Mouse (Mus musculus) heart, adult 11 months (tissue): ENCODE data around the gene Fhit.

Experiments used
- DNase-seq: peaks from one replicate; pipeline ENCODE4 v3.0.0; 2022

Fhit gene

DNA sequence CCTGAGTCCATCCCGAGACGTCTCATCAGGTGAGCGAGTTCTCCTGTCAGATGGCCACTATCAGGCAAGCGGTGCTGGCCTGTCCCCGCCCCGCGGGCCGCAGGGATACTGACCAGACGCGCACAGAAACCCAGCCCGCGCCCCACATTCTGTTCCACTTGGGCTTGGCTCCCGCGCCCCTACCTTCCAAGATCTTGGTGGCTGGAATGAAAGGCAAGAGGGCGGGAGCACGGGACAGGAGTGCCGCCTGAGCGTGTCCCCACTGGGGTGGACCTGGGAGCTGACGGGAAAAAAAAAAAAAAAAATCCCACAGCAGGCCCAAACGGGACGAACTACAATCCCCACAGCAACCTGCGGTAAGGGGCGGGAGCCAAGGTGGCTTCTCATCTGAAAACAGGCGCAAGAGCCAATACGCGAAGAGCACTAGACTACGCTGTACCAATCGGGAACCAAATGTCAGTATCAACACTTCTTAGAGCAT is at the start of gene Fhit:
Gene Fhit, minus strand, starts transcription at position 285 of the 481 bp plus-strand sequence.
- DNase-seq, result peak; percentile 100

DNA sequence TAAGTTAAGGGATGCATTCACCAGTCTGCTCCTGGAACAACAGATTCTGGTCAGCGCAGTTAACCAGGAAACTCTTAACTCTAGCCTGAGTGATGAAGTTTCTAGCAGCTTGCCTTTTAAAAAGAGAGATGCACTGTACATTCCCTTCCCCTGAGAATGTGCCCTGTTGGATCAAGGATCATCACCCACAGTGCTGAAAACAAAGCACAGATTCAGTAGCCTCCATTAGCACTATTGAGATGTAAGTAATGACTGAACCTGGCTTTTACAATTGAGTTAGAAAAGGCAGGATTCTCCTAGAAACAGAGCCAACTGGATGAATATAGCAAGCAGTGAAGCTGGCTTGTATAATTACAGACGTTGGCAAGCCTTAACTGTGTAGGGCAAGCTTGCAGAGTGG is 45.0 kb upstream of the Fhit start:
- no peak for DNase-seq

DNA sequence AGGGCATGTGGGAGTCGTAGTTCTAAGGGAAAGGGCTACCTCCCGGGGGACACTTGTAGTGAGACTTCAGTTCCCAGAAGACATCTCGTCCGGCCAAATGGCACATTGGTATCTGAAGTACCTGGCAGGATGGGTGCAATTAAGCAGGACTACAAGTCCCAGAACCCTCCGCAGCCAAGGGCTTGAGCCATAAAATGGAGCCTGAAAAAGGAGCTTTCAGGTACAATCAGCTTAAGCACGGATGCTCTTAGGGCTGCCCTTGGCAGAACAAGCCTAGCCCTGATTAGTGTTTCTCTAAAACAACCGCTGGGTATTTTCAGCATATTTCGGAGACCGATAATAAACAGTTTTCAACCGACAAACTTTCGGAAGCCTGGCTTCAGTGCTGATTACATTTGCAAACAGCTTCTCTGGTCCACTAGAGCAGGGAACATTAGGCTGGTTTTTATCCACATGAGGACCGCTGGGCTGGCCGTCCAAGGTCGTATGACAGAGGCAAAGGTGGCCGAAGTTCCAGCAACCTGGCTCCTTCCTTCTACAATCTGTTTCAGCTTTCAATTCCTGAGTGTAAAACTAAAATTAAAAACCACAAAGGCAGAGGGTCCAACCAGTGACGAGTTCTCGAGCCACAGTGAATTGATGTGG is 907 bp downstream of the Fhit start:
- DNase-seq, result peak; percentile 98

DNA sequence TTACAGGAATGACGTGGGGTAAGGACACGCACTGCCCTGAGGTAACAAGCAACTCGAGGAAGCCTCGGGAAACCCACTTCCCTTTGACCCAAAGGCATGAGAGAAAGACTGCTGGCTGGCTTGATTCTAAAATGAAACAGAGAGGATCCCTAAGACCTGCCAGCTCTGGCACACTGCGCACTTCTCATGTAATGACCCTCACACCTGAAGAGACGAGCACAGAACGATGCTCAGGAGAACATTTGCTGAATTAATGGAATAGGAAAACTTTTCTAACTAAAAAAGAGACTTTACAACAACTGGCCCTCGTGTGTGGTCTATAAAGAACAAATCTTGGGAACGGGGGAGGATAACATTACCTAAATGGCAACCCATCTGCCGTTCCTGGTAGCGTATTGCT is 2.2 kb downstream of the Fhit start:
- DNase-seq, result no peak

DNA sequence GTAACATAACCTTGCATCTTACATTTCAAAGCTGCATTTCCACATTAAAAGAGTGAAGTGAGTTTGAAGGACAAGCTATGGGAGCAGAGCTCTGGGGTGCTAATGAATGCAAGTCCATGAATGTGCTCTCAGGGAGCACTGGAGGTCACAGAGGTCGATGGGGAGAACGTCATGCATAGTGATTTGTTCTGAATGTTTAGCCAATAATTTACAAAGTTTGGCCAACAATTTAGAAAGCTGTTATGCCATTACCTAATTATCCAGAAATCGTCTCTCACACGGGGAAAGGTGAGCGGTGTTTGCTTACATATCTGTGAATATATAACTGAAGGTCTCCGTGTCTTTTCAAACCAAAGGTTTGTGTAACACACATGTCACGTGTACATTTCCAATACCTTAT is 2.8 kb downstream of the Fhit start:
- DNase-seq, result no peak

DNA sequence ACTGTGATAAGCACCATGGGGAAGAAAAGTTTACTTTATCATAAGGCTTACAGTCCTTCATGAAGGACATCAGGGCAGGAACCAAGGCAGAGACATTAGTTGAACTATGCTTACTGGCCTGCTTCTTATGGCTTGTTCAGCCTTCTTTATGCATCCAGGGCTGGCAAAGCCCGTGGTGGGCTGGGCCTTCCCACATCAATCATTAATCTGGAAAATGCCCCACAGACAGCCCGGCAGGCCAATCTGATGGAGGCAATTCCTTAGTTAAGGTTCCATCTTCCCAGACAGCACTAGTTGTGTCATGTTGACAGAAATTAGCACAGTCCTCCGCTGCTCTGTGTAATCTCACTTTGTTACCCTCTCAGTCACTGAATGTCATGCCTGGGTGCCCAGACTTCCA is 4.1 kb downstream of the Fhit start:
- DNase-seq, result no peak

DNA sequence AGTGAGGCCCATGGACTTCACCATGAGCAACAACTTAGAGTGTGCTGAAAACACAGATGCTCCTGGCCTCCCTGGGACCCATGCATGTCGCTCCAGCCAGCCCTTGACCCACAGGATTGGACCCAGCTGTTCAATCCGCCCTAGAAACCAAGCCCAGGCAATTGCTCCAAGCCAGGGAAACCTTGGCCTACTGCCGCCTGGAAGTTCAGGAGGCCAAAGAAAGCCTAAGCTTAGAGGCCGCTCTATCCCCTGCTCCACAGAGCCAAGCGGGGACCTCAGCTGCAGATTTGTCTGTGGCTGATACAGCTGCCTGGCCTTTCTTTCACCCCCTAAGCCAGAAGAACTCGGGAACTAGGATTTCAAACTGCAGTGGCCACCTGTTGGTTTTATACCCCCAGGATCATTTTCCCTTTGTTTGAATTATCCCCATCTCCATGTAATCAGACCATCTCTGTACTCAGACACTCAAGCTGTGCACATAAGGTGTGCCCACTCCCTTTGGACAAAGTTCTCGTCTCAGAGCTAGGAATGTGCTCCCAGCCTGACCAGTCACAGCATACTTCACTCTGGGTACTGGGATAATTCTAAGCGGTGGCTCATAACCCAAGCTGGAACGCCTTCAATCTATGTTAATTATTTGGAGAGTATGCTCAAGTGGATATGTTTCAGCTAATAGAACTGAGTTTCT is 10.1 kb downstream of the Fhit start:
- peak; percentile 99 for DNase-seq

DNA sequence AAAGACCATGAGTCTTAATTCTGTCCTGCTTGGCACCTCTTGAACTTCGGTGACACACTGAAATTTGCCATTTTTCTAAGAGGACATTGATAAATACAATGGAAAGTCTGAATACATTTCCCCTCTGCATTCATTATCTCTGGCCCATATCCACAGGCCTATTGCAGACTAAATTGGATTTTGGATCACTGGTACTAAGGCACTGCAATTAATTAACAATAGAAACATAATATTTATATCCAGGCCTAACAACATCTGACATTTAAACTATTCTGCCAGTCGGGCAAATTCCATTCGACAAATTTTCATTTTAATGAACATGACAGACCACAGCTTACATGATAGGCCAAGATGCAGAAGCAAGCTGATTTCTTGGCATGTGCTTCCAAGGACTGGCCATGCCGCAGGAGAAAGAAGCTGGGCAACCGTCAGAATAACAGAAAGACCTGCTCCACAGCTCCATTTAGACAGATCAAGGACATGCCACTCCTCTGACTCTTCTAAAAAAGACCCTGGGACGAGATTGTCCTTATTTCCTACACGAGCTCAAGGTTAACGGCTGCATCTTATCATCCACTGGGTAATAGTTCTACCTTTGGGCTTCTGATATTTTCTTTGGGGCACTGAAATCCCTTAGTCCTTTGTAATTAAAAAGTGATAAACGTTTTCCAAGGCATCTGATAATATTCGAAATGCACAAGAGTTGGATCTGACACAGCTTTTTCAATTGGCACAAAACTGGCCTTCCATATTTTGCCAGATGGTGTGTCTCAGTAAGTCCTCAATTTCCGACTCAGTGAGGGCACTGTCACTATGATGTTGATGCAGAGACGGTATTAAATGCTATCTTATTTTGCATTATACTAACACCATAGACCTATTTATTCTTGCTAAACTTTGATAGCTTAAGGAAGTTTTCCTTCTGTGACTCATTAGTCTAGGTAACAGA is 27.8 kb downstream of the Fhit start:
- no peak for DNase-seq

DNA sequence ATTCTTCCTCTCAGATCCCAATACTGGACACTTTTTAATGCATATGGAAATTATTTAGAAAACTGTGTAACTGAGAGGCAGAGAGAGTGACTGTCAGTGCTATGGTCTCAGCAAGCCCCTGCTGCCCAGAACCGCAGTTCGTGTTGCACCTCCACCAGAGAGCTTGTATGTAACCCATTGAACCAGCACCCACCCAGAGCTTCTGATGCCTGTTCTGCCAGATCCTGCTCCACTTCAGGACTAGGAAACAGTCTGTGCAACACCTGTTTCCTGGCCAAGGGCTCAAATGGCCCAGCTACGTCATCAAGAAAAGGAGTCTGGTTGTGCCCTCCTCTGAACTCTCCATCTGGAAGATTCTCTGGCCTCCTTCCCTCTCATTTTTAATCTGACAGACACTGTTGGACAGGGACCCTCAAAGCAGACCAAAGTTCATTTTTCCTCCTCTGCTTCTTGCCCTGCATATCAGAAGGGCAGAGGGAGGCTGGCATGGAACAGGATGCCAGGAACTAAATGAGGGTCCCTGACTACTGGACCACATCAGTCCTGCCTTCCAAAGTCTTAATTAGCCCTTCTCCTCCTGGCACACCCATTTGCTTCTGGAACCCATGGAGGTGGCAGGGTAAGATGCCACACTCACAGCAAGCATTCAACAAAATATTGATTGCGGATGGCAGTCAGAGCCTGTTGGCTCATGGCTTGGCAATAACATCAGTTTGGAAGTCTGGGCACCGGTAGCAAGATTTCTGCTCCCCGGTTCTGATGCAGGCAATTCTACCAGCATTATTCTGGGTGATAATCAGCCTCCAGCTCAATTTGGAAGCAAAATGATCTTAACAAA is 29.0 kb downstream of the Fhit start:
- no peak for DNase-seq

DNA sequence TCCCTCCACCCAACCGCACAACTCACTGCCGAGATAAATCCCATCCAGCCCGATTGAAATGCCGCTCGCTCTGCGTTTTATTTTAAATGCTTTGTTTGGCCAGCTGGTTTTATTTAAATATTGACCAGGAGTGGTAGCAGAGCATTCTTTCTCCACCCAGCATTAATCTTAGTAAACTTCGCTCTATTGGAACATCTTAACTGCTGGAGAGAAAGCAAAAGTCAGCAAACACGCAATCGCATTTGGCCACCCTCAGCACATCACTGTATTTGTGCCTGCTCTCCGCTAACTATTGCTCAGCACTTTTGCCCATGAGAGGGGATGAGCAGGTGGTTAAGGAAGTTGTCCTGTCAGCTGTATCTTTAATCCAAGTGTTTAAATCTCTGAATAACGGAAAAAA is 36.7 kb downstream of the Fhit start:
- no peak for DNase-seq

DNA sequence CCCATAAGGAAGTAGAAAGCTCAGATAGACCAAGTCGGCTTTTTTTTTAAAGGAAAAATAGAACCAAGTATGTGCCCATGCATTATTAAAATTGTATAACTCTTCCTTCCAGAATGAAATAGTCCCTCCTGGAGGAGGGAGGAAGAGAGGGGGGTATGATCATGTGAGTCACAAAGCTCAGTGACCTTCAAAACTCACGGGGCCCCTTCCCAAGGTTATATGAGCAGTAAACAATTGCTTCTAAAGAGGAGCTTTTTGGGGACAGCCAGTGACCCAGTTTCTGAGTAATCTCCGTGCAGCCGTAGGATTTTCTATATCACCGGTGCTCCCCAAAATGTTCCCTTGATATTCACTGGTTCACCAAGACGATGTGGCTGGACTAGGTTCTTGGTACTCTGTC is 42.8 kb downstream of the Fhit start:
- no peak for DNase-seq

DNA sequence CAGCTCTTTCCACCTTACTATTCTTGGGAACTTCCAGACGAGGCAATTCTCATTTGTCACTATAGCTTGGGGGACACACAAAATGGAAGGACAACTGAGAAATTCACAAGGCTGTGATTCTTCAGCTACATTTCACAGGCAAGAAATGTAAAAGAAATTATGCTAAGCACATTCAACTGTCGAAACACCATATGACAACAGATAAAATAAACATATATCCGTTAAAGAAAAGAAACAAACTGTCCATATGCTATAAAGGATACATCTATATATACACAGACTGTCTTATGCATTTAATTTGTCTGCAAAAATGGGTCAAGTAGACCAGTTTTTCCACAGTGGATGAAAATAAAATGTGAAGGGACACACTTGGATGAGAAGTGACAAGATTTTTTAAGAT is 76.2 kb downstream of the Fhit start:
- no peak for DNase-seq

DNA sequence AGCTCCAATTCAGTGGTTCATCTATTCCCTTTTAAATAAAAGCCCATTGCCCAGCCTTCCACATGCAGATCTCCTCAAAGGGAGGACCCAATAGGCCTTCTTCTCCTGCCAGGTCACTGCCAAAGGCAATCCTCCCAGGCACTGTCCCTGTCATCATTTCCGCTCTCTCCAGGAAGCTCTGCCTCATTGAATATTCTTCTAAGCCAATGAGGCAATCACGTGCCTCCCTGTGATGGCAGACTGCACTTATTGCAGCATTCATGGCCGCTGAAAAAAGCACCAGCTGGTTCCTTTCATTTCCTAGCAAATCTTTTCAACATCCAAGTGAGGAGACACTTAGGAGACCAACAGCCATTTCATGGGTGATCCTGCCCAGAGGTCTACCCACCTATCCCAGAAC is 77.9 kb downstream of the Fhit start:
- DNase-seq, result peak; percentile 88

DNA sequence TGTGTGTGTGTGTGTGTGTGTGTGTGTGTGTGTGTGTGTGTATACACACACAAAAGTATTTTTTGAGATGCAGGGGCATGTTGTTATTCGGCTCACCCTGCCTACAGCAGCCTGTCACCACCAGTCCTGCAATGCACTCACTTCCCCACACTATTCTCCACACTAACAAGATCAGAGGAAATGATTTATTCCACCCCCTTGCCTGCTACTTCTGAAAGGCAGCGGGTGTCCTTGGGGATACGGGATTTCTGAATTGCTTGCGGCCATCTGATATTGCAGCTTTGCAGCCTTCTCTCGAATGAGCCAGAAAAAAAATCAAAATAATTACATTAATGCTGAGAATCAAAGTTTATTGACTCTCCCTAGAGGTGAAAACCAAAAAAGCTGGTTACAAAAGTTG is 78.4 kb downstream of the Fhit start:
- no peak for DNase-seq

DNA sequence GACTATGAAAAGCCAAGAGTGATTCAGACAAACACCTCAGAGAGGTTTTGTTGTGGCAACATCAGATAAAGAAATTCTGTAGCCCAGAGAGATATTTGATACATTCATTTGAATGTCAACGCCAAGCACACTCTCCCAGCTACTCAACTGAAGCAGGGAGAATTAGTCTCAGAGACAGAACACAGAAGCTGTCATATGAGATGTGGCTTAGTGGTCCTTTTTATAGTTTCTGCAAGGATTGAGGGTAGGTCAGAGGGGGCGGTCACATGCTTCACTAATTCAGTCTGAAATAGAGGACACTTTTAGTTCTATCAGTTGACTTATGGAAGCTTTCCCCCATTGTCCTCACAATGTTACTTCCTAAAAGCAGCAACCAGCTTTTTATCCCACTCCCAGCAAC is 98.2 kb downstream of the Fhit start:
- DNase-seq, result no peak

DNA sequence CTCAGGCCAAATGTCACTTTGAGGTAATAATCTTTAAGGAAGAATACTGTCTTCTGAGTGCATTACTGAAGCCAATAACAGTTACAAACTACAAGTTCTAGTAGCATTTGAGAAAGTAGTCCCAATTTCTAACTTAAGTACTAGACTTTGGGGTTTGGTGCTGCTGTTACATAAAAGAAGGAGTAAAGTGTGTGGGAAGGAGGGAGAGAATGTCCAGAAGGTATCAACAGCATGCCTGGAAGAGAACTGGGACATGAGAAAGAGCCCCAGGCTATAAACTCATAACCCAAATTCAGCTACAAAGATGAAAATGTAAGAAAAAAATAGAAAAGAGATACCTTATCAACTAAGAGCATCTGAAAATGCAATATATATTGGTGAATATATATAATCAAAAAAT is 101.6 kb downstream of the Fhit start:
- DNase-seq, result no peak

DNA sequence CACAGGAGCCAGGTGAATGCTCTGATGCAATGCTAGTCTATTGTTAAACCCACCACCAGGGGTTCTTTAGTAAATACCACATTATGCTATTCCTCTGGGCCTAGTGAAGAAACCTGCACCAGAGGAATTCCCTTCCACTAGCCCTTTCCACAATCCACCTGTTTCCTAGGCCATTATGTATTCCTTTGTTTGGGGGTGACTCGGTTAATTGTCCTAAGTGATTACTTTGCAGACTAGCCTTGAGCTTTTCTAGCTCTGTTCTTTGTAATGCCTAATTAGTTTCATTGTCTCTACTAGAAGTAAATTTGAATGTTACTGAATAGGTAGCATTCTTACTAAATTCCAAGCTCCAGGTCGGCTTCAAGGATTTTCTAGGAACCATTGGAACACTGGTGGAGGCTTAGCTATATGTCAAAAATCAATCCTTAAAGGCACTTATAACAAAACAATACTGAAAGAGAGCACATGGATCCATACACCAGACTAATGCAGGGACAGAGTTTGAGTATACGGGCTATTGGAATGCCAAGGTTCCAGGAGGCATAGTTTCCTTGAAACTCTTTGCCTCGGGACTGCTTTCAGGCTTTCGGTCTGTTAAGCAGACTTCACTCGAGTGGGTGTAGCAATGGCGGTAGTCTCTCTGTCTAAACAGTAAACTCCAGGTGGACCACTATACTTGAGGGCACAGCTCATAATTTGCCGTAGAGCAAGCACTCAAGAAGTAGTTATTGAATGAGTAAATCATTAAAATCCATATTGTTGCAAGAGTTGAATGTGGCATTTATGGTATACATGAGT is 122.1 kb downstream of the Fhit start:
- peak; percentile 4 for DNase-seq

DNA sequence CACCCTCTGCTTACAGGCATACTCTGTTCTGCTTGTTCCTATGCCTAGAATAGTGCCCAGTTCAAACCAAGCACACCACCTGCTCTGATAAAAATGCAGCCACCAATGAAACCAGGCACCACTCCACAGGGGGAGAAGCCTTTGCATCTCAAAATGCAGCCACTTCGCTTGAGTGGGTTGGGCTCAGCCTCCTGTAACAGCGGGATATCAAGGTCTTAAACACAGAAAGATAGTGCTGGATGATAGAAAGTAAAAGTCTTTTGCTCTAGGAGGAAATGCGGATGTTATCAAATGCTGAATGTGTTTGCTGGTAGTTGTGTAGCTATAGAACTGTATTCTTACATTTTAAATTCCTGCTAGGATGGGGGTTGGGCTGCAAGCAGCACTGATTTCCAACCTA is 140.4 kb downstream of the Fhit start:
- DNase-seq, result peak; percentile 27

DNA sequence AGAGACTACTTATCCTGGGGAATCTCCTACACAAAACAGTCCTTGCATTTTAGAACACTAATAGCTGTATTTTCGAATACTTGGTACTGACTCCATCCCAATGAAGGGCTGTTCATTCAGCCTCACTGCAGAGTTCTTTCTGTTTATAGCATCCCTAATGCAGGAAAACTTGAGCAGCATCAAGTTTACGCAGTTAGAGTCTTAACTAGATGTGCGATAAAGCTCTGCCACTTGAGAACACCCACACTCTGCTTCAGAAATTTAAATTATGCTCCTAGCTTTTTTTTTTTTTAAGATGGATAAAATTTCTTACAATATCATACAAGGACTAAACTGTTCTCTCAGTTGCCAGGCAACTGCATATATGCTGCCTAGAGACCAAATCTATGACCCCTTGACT is 183.2 kb downstream of the Fhit start:
- DNase-seq, result no peak

DNA sequence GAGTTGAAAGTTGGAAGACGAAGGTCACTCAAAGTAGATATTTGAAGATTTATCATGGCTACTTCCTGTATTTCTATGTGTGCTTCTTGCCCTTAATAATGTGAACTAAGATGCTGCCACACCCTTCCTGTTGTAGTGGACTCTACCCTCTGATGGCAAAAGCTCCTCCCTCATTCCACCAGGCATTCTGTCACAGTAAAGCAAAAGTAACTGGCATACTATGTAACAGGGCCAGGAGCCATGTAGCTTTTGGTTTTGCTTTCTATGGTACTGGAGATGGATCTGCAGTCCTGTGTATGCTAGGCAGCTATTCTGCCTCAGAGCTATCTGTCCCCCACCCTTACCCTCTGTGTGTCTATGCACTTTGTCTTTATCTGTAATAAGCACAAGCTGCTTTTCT is 220.2 kb downstream of the Fhit start:
- no peak for DNase-seq

DNA sequence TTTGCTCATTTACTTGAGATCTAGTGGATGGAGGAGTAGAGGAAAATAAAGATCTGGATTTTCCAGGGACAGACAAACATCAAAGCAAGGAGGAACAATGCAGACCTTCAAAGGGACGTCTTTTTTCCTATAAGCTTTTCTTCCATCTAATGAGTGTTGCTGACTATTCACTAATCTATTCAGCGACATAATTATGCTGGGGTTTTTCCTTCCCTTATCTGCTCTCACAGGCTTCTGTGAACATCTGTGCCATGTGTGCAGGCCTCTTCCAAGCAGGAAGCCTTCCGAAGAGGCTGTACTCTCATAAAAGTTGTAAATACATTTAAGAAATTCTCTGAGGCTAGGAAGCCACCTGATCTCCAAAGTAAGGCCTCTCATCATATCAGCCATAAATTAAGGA is 228.2 kb downstream of the Fhit start:
- DNase-seq, result no peak
